8 mouse cellular contexts compared by ENCODE assay signal in the genomic region with DNA sequence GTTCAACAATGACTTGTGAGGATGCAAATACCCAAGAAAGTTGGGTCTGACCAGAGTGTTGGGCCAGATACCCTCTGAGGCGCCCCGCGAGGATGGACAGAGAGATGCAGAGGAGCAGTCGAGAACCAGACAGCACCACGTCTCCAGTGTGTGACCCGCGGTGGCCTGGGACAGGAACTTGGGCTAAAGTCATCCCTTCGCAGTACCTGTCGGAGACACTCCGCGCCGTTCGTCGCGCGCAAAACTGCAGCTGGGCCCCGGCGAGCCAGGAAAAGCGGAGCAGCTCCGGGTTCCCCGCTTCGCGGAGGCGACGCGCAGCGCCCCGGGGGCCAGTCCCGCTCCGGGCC. TPM values are rescaled to one million over a fixed set of nuclear protein-coding genes. Genes with fewer than 3 reads are reported as not detected.
DNase-seq lines count a peak whose midpoint lies in the region; ATAC-seq and TF ChIP-seq lines count a peak whose summit lies in the region.

No protein-coding gene starts in this region.

- H3K4me1 ChIP-seq in heart, embryonic 11.5 days (ENCODE audit: control insufficient read depth, insufficient read depth, low read length), result peaks cover 7% of the 10 kb centered on the region; the same call in 1 of the 2 replicates
- no peaks in the 10 kb centered on the region for H3K4me1 ChIP-seq in ES-Bruce4 (ENCODE audit: control insufficient read depth, insufficient read depth, low read length)
- peaks cover 4% of the 10 kb centered on the region; the same call in 1 of the 2 replicates for H3K4me1 ChIP-seq in embryonic facial prominence, embryonic 15.5 days
- 0 out of 2 replicates have a peak, but pooled peaks cover 9% of the 10 kb centered on the region for H3K4me1 ChIP-seq in intestine, embryonic 15.5 days (replicated peaks)
- peaks cover 5% of the 10 kb centered on the region for H3K4me1 ChIP-seq in midbrain, embryonic 14.5 days (ENCODE audit: control insufficient read depth, insufficient read depth, low read length)

- H3K9me3 ChIP-seq in heart, embryonic 11.5 days (replicated peaks; ENCODE audit: control insufficient read depth, low read length), result no peaks in the 10 kb centered on the region
- no peaks in the 10 kb centered on the region for H3K9me3 ChIP-seq in ES-Bruce4 (replicated peaks; ENCODE audit: control insufficient read depth, insufficient read depth, low read length, poor library complexity, severe bottlenecking)
- H3K9me3 ChIP-seq in embryonic facial prominence, embryonic 15.5 days (replicated peaks), result no peaks in the 10 kb centered on the region
- H3K9me3 ChIP-seq in intestine, embryonic 15.5 days, result no peaks in the 10 kb centered on the region
- H3K9me3 ChIP-seq in midbrain, embryonic 14.5 days (ENCODE audit: control insufficient read depth, low read length), result no peaks in the 10 kb centered on the region

- WGBS in heart, embryonic 11.5 days (ENCODE audit: insufficient replicate concordance), result 2% methylated on average over 30 of the region's 30 CpGs
- WGBS in embryonic facial prominence, embryonic 15.5 days, result under 1% methylated on average over 30 of the region's 30 CpGs
- WGBS in intestine, embryonic 15.5 days, result under 1% methylated on average over 30 of the region's 30 CpGs
- whole genome bisulfite sequencing in midbrain, embryonic 14.5 days, result under 1% methylated on average over 30 of the region's 30 CpGs

- H3K4me3 ChIP-seq in heart, embryonic 11.5 days (ENCODE audit: low read depth, low read length), result peak overlapping the region; percentile 75
- H3K4me3 ChIP-seq in ES-Bruce4 (ENCODE audit: low read depth, low read length), result peak overlapping the region; percentile 58
- peak overlapping the region; percentile 73 for H3K4me3 ChIP-seq in embryonic facial prominence, embryonic 15.5 days (replicated peaks)
- H3K4me3 ChIP-seq in intestine, embryonic 15.5 days (replicated peaks), result peak overlapping the region; percentile 68
- peak overlapping the region; percentile 71 for H3K4me3 ChIP-seq in midbrain, embryonic 14.5 days (replicated peaks; ENCODE audit: low read depth, low read length)

- no peaks in the 10 kb centered on the region for H3K36me3 ChIP-seq in heart, embryonic 11.5 days (ENCODE audit: control insufficient read depth, insufficient read depth, low read length)
- no peaks in the 10 kb centered on the region for H3K36me3 ChIP-seq in ES-Bruce4 (ENCODE audit: control insufficient read depth, insufficient read depth, low read length, poor library complexity, severe bottlenecking)
- no peaks in the 10 kb centered on the region for H3K36me3 ChIP-seq in embryonic facial prominence, embryonic 15.5 days
- no peaks in the 10 kb centered on the region for H3K36me3 ChIP-seq in intestine, embryonic 15.5 days
- no peaks in the 10 kb centered on the region for H3K36me3 ChIP-seq in midbrain, embryonic 14.5 days (ENCODE audit: control insufficient read depth, insufficient read depth, low read length)

- no peak for DNase-seq in heart, adult 8-10 months (ENCODE audit: low spot score)
- DNase-seq in midbrain, embryonic 14.5 days, result peak; percentile 56
- no peak for DNase-seq in spleen, postnatal 14 days (ENCODE audit: low spot score in 2 of 2)
- no peak for DNase-seq in layer of hippocampus, postnatal 10 days (ENCODE audit: low spot score in 2 of 2)

- no peak for TF ChIP-seq POLR2A in ES-Bruce4 (IDR thresholded peaks at IDR 0.05; ENCODE audit: insufficient read depth, low read length)

- no peak for TF ChIP-seq CTCF in ES-Bruce4 (IDR thresholded peaks at IDR 0.05; ENCODE audit: low read depth, low read length)

- ATAC-seq in heart, embryonic 11.5 days (replicated peaks; ENCODE audit: insufficient number of reproducible peaks, low FRiP score, low TSS enrichment), result 0 out of 2 replicates have a peak, but pooled peaks have one; percentile 23
- peak; percentile 30; the same call in 1 of the 2 replicates for ATAC-seq in embryonic facial prominence, embryonic 15.5 days (ENCODE audit: insufficient number of reproducible peaks, low FRiP score, low TSS enrichment, low read depth)
- ATAC-seq in intestine, embryonic 15.5 days, result peak; percentile 23; the same call in 1 of the 2 replicates
- ATAC-seq in midbrain, embryonic 14.5 days (ENCODE audit: low FRiP score, low TSS enrichment), result no peak

- TF ChIP-seq EP300 in ES-Bruce4 (IDR thresholded peaks at IDR 0.05; ENCODE audit: insufficient read depth, low read depth, low read length), result no peak

- peak overlapping the region; percentile 71 for H3K9ac ChIP-seq in heart, embryonic 11.5 days (ENCODE audit: low read depth, low read length)
- H3K9ac ChIP-seq in ES-Bruce4 (ENCODE audit: low read depth, poor library complexity, severe bottlenecking), result peak overlapping the region; percentile 77
- H3K9ac ChIP-seq in embryonic facial prominence, embryonic 15.5 days, result peak overlapping the region; percentile 35; the same call in 1 of the 2 replicates
- H3K9ac ChIP-seq in intestine, embryonic 15.5 days, result peak overlapping the region; percentile 53
- H3K9ac ChIP-seq in midbrain, embryonic 14.5 days (replicated peaks; ENCODE audit: low read length), result peak overlapping the region; percentile 64

- peaks cover 40% of the 10 kb centered on the region for H3K27me3 ChIP-seq in heart, embryonic 11.5 days (ENCODE audit: control insufficient read depth, insufficient read depth, low read length)
- H3K27me3 ChIP-seq in ES-Bruce4 (ENCODE audit: control insufficient read depth, insufficient read depth, low read length, poor library complexity, severe bottlenecking), result peaks cover 14% of the 10 kb centered on the region
- H3K27me3 ChIP-seq in embryonic facial prominence, embryonic 15.5 days, result peaks cover 3% of the 10 kb centered on the region; the same call in 1 of the 2 replicates
- H3K27me3 ChIP-seq in intestine, embryonic 15.5 days (replicated peaks), result peaks cover 23% of the 10 kb centered on the region
- peaks cover 24% of the 10 kb centered on the region for H3K27me3 ChIP-seq in midbrain, embryonic 14.5 days (ENCODE audit: control insufficient read depth, insufficient read depth, low read length)

- H3K27ac ChIP-seq in heart, embryonic 11.5 days (ENCODE audit: low read depth, low read length), result no peak overlapping the region
- no peak overlapping the region for H3K27ac ChIP-seq in ES-Bruce4 (ENCODE audit: insufficient read depth, low read length)
- H3K27ac ChIP-seq in embryonic facial prominence, embryonic 15.5 days (replicated peaks), result no peak overlapping the region
- H3K27ac ChIP-seq in intestine, embryonic 15.5 days, result no peak overlapping the region
- H3K27ac ChIP-seq in midbrain, embryonic 14.5 days (replicated peaks; ENCODE audit: low read depth, low read length), result no peak overlapping the region

- peak overlapping the region; percentile 98 for H3K4me2 ChIP-seq in heart, embryonic 11.5 days
- peak overlapping the region; percentile 90 for H3K4me2 ChIP-seq in embryonic facial prominence, embryonic 15.5 days (replicated peaks)
- H3K4me2 ChIP-seq in intestine, embryonic 15.5 days (replicated peaks), result peak overlapping the region; percentile 98
- H3K4me2 ChIP-seq in midbrain, embryonic 14.5 days (ENCODE audit: low read length), result peak overlapping the region; percentile 95

RNA-seq across cellular contexts. Expression of gene Wnt5b, which starts 0.7 kb away (rescaled TPM):
- polyA plus RNA-seq in heart, embryonic 11.5 days (2014; fragmentation: Nextera tagmentation; extraction: Ambion mirVana), result 6.8 and 7.3 TPM in 2 replicates
- 1 to 10 TPM; 1.6 to 3.8 (median 2.5) TPM for total RNA-seq in heart, adult 8-10 months (2022)
- 2.5 and 2.8 TPM in 2 replicates for polyA plus RNA-seq in ES-Bruce4 (2011; ENCODE audit: insufficient read depth, insufficient read length, low read depth, missing spikeins)
- polyA plus RNA-seq in embryonic facial prominence, embryonic 15.5 days (2015; fragmentation: Nextera tagmentation; extraction: Ambion mirVana), result 9.8 TPM in 2 replicates
- 7.3 and 7.4 TPM in 2 replicates for polyA plus RNA-seq in intestine, embryonic 15.5 days (2015; fragmentation: Nextera tagmentation; extraction: Ambion mirVana)
- 1.4 and 3.0 TPM in 2 replicates for polyA plus RNA-seq in midbrain, embryonic 14.5 days (2014; fragmentation: Nextera tagmentation; extraction: Ambion mirVana)
- 1 to 10 TPM; 2.2 to 2.4 TPM for total RNA-seq in layer of hippocampus, postnatal 10 days (2021)
